31 mouse cellular contexts compared by ENCODE assay signal in genomic region chr3:148731436-148731835, GRCm38 (mm10).
"Had no signal": no experiment of that assay in that cellular context is flagged by ENCODE, and none has a peak within 500 bp of the region (broad histone marks: within the 10 kb centered on the region; RNA-seq: fewer than 3 reads in every experiment).

No protein-coding gene starts in this region.

- H3K27me3 ChIP-seq: heart, embryonic 12.5 days; heart, embryonic 13.5 days; heart, embryonic 15.5 days; hindbrain, embryonic 12.5 days; hindbrain, embryonic 13.5 days; hindbrain, embryonic 15.5 days; intestine, embryonic 15.5 days; kidney, embryonic 15.5 days had no signal

- H3K4me1 ChIP-seq: intestine, embryonic 15.5 days had no signal

- H3K9ac ChIP-seq: heart, embryonic 12.5 days; heart, embryonic 13.5 days; heart, embryonic 15.5 days; hindbrain, embryonic 12.5 days; hindbrain, embryonic 13.5 days; hindbrain, embryonic 14.5 days; hindbrain, embryonic 15.5 days; intestine, embryonic 15.5 days; kidney, embryonic 15.5 days had no signal

- H3K27ac ChIP-seq: heart, embryonic 10.5 days; heart, embryonic 13.5 days; heart, embryonic 15.5 days; hindbrain, embryonic 10.5 days; hindbrain, embryonic 12.5 days; hindbrain, embryonic 13.5 days; hindbrain, embryonic 14.5 days; hindbrain, embryonic 15.5 days; hindbrain, postnatal 0 days; intestine, embryonic 15.5 days; kidney, embryonic 15.5 days; kidney, postnatal 0 days; layer of hippocampus, adult 2 months had no signal

- H3K4me3 ChIP-seq: heart, embryonic 10.5 days; heart, embryonic 12.5 days; heart, embryonic 13.5 days; heart, embryonic 15.5 days; hindbrain, embryonic 10.5 days; hindbrain, embryonic 12.5 days; hindbrain, embryonic 13.5 days; hindbrain, embryonic 15.5 days; intestine, embryonic 15.5 days; kidney, embryonic 15.5 days; layer of hippocampus, adult 2 months had no signal

- H3K36me3 ChIP-seq: heart, embryonic 10.5 days; heart, embryonic 12.5 days; heart, embryonic 13.5 days; heart, embryonic 15.5 days; hindbrain, embryonic 10.5 days; hindbrain, embryonic 12.5 days; hindbrain, embryonic 13.5 days; hindbrain, embryonic 15.5 days; intestine, embryonic 15.5 days; kidney, embryonic 15.5 days had no signal

- H3K9me3 ChIP-seq: heart, embryonic 10.5 days; heart, embryonic 12.5 days; heart, embryonic 13.5 days; heart, embryonic 15.5 days; hindbrain, embryonic 10.5 days; hindbrain, embryonic 12.5 days; hindbrain, embryonic 13.5 days; hindbrain, embryonic 15.5 days; intestine, embryonic 15.5 days; kidney, embryonic 15.5 days had no signal

- H3K4me2 ChIP-seq: heart, embryonic 11.5 days; heart, embryonic 12.5 days; heart, embryonic 13.5 days; heart, embryonic 15.5 days; hindbrain, embryonic 12.5 days; hindbrain, embryonic 13.5 days; hindbrain, embryonic 14.5 days; hindbrain, embryonic 15.5 days; intestine, embryonic 15.5 days; kidney, embryonic 15.5 days had no signal

- DNase-seq: heart, postnatal 10 days; heart, postnatal 14 days; heart, postnatal 36 days; heart, postnatal 4 days; kidney, adult 11 months; kidney, adult 18-20 months; kidney, adult 2 months; kidney, adult 8-10 months; kidney, adult 9 months; kidney, postnatal 10 days; kidney, postnatal 14 days; kidney, postnatal 25 days; kidney, postnatal 36 days; kidney, postnatal 4 days; layer of hippocampus, adult 9-11 months; layer of hippocampus, postnatal 36 days had no signal
